Mouse (Mus musculus): ENCODE measurements around the gene Slc25a48.

- TF ChIP-seq CTCF (IDR thresholded peaks at IDR 0.05; ENCODE audit: low read depth, low read length) (no peak), TAL1 (conservative IDR thresholded peaks at IDR 0.05; ENCODE audit: low read depth, low read length) (no peak), GATA1 (IDR thresholded peaks at IDR 0.05; ENCODE audit: borderline replicate concordance, low read length) (no peak), GATA2 (IDR thresholded peaks at IDR 0.05; ENCODE audit: borderline replicate concordance, low read depth, low read length) (no peak), POLR2AphosphoS5 (IDR thresholded peaks at IDR 0.05; ENCODE audit: insufficient replicate concordance, low read depth, low read length) (no peak)
Observed at GRCm38 (mm10) chr13:56404511-56405140, 33.5 kb upstream of the Slc25a48 start.
